Mouse (Mus musculus) megakaryocyte-erythroid progenitor cell, adult 5 weeks (primary cell): Measurements from ENCODE around the gene Btrc. TPM values are rescaled to one million over a fixed set of nuclear protein-coding genes. Genes with fewer than 3 reads are reported as not detected.

Experiments used
- polyA plus RNA-seq: library from polyadenylated mRNA; stranded (reverse); fragments of >175 nt; gene quantifications from 2 replicates; pipeline ENCODE4 v1.2.3, GENCODE M21; 2012

Btrc gene
- polyA plus RNA-seq: 4.6 and 6.1 TPM in 2 replicates

DNA sequence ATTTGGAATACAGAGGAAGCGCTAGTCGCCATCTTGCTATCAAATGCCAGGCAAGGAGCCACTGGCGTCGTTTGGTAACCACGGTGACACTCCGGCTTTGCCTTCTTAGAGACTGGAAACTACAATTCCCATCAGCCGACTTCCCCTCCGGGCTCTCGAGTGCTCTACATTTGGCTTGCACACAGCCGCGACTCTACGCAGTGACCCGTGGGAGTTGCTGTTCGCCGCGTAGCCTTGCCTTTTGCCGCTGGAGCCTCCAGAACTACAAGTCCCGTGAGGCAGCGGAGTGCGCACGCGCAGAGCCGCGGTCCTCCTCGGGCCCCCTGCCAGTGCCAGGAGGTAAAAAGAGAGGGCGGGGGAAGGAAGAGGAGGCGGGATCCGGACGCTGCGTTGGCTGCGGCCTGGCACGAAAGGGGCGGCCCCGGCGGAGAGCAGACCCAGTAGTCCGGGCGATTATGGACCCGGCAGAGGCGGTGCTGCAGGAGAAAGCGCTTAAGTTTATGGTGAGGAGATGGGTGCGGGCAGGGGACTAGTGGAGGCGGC is at the start of gene Btrc:
TSS of gene Btrc (plus strand) at position 351 of the 543 bp plus-strand sequence.

DNA sequence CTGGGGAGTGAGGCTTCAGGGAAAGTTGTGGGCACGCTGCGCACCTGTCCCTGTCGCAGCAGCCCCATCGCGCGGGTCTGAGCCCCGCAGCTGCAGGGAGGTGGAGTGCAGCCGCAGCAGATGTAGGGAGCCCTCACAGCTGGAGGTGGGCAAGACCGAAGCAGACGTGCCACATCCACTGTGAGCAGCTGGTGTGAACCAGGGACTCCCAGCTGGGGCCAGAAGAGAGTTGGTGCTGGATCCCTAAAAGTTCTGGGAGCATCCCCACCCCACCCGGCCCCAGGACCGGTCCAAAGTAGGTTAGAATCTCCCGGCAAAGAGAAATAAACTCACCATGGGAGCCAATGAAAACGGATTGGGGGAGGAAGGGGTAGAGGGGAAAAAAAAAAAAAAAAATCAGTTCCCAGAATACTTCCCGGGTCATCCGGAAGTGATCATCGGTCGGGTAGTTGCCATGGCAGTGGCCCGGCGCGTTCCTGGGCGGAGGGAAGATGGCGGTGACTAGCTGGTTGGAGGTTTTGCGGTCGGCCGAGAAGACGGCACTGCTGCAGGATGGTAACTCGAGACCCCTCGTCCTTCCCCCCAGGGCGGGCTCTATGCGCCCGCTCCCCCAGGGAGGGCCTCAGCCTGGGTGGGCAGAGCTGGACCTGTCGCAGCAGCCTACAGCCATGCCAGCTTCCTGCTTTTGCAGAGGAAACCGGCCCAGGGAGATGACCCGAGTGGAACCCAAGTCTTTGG is 196.8 kb downstream of the Btrc start, which contains the start of the genes Poll and Gm17018:
TSS of gene Poll (minus strand) at position 379 of the 738 bp plus-strand sequence.
TSS of gene Gm17018 (plus strand) at position 463 of the 738 bp plus-strand sequence.

Other genes starting within 250 kb of the Btrc start
- gene Tlx1, start 213.1 kb upstream of the Btrc start, polyA plus RNA-seq: 0.05 TPM in 1 of 2 replicates, not detected in the other
- 0.06 and 0.35 TPM in 2 replicates for gene Lbx1, start 127.9 kb upstream of the Btrc start, polyA plus RNA-seq
- gene Poll, start 196.8 kb downstream of the Btrc start, polyA plus RNA-seq: 17.6 and 19.5 TPM in 2 replicates
- gene Gm17018, start 196.9 kb downstream of the Btrc start, polyA plus RNA-seq: 24.7 and 28.4 TPM in 2 replicates